Mouse (Mus musculus): ENCODE measurements around the gene Wdfy2. TPM values are rescaled to one million over a fixed set of nuclear protein-coding genes. Genes with fewer than 3 reads are reported as not detected.

Wdfy2 gene
- 8.0 and 9.2 TPM in 2 replicates for polyA plus RNA-seq (2015; fragmentation: Nextera tagmentation; extraction: Ambion mirVana)

DNA sequence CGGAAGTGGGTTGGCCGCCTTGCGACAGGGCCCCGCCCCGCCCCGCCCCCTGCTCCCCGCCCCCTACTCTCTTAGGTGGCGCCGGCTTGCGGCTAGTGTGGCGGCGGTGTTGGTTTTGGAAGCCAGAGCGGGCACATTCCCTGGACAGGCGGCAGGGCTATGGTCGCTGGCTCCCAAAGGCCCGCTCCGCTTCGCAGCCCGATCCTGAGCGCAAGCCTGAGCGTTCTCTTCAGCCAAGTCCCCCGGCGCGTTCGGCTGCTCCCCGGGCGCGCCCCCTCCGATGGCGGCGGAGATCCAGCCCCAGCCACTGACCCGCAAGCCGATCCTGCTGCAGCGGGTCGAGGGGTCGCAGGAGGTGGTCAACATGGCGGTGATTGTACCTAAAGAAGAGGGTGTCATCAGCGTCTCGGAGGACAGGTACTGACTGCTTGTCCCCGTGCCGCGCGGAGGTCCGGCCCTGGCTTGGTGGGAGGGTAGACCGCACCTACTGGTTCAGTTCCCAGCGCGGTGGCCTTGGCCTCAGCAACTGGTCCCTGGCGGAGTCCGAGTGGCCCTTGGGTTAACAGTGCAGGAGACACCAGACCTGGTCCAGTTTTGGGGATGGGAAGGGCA lies at the start of gene Wdfy2:
Gene Wdfy2 (plus strand): TSS at position 38 of the 612 bp plus-strand sequence.
- no peaks in the 10 kb centered on the region for H3K27me3 ChIP-seq (ENCODE audit: insufficient read depth, low read length)
- H3K36me3 ChIP-seq (ENCODE audit: insufficient read depth, low read length) = no peaks in the 10 kb centered on the region
- peaks cover 22% of the 10 kb centered on the region for H3K4me1 ChIP-seq (ENCODE audit: insufficient read depth, low read length)
- ATAC-seq (ENCODE audit: low FRiP score, low TSS enrichment) = peak; percentile 52
- H3K27ac ChIP-seq (ENCODE audit: low read length) = peak within 1 kb of the TSS; percentile 77
- H3K9ac ChIP-seq (replicated peaks; ENCODE audit: low read length) = peak within 1 kb of the TSS; percentile 83
- under 1% methylated on average over 43 of the region's 49 CpGs for WGBS
- no peaks in the 10 kb centered on the region for H3K9me3 ChIP-seq (ENCODE audit: low read length)
- peak within 1 kb of the TSS; percentile 89 for H3K4me3 ChIP-seq (ENCODE audit: low read length)
- H3K4me2 ChIP-seq (replicated peaks; ENCODE audit: low read depth, low read length) = peak within 1 kb of the TSS; percentile 75

DNA sequence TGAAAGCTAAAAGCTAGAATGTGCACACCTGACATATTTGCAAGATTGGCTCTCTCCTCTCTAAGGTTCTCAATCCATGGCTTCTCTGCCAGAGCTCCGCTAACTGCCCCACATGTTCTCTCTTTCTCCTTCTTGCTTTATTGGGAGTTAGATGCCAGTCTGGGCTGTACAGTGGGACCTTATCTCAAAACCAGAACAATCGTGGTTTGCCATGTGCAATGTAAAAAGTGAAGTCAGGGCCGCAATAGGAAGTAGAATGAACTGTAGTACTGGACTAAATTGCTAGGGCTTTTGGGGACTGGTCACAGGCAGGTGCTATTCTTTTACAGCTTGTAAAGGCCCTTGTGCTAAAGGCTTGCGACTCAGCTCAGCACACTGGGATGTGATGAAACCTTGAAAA lies 48.2 kb upstream of the Wdfy2 start:
- no peaks in the 10 kb centered on the region for H3K36me3 ChIP-seq (ENCODE audit: insufficient read depth, low read length)
- WGBS = 49% methylated on average over 4 of the region's 4 CpGs
- H3K4me2 ChIP-seq (replicated peaks; ENCODE audit: low read depth, low read length) = no peak overlapping the region
- H3K27me3 ChIP-seq (ENCODE audit: insufficient read depth, low read length) = no peaks in the 10 kb centered on the region
- no peak overlapping the region for H3K4me3 ChIP-seq (ENCODE audit: low read length)
- H3K9me3 ChIP-seq (ENCODE audit: low read length) = no peaks in the 10 kb centered on the region
- H3K9ac ChIP-seq (replicated peaks; ENCODE audit: low read length) = no peak overlapping the region
- no peak overlapping the region for H3K27ac ChIP-seq (ENCODE audit: low read length)
- H3K4me1 ChIP-seq (ENCODE audit: insufficient read depth, low read length) = no peaks in the 10 kb centered on the region
- ATAC-seq (ENCODE audit: low FRiP score, low TSS enrichment) = no peak

DNA sequence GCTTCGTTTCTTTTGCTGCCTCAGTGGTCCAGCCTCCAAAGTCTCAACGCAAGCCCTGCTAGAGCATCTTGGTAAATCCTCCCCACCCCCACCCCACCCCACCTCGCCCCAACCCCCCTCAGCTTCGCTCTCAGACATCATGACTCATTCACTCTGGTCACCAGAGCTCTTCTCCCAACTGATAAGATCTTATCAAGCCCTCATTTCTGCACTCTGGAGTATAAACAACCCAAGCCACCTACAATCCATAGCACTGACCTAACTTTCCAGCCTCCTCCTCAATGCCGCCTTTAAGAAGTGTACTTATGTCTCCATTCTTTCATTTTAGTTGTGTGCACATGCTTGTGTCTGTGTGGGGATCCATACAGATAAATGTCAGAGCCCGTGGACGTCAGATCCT lies 41.8 kb upstream of the Wdfy2 start:
- 86% methylated on average over 7 of the region's 7 CpGs for WGBS
- no peak overlapping the region for H3K4me3 ChIP-seq (ENCODE audit: low read length)

DNA sequence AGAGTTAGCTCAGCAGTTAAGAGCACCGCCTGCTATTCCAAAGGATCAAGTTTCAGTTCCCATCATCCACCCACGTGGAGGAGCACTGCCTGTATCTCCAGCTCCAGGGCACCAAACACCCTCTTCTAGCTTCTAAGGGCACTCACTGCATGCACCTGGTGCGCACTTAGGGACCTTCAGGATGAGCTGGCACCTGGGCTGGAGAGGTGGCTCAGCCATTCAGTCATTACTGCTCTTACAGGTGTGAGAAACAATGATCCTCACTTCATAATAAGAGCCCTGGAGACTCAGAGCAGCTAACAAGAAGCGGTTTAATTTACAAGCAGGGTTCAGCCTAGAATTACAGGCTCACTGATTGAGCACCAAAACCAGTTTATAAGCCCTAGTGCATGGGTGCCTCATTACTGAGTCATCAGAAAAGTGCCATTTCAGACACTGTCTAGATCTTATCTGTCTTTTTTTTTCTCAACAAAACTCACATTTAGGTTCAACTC lies 38.8 kb upstream of the Wdfy2 start:
- Histone ChIP-seq H3K36me3 (ENCODE audit: insufficient read depth, low read length) (no peaks in the 10 kb centered on the region), H3K9ac (replicated peaks; ENCODE audit: low read length) (no peak overlapping the region), H3K27ac (ENCODE audit: low read length) (no peak overlapping the region), H3K9me3 (ENCODE audit: low read length) (no peaks in the 10 kb centered on the region), H3K4me2 (replicated peaks; ENCODE audit: low read depth, low read length) (peak overlapping the region; percentile 61), H3K27me3 (ENCODE audit: insufficient read depth, low read length) (no peaks in the 10 kb centered on the region), H3K4me1 (ENCODE audit: insufficient read depth, low read length) (0 out of 2 replicates have a peak, but pooled peaks cover 4% of the 10 kb centered on the region), H3K4me3 (ENCODE audit: low read length) (peak overlapping the region; percentile 36)
- peak; percentile 77 for ATAC-seq (ENCODE audit: low FRiP score, low TSS enrichment)
- under 1% methylated on average over 4 of the region's 4 CpGs for WGBS

More for the DNA sequence above, 41.8 kb upstream of the Wdfy2 start:
- H3K4me2 ChIP-seq (replicated peaks; ENCODE audit: low read depth, low read length) = no peak overlapping the region
- H3K9ac ChIP-seq (replicated peaks; ENCODE audit: low read length) = no peak overlapping the region
- ATAC-seq (ENCODE audit: low FRiP score, low TSS enrichment) = no peak
- H3K27ac ChIP-seq (ENCODE audit: low read length) = no peak overlapping the region
- H3K27me3 ChIP-seq (ENCODE audit: insufficient read depth, low read length) = no peaks in the 10 kb centered on the region
- H3K4me1 ChIP-seq (ENCODE audit: insufficient read depth, low read length) = 0 out of 2 replicates have a peak, but pooled peaks cover 4% of the 10 kb centered on the region
- no peaks in the 10 kb centered on the region for H3K9me3 ChIP-seq (ENCODE audit: low read length)
- no peaks in the 10 kb centered on the region for H3K36me3 ChIP-seq (ENCODE audit: insufficient read depth, low read length)

DNA sequence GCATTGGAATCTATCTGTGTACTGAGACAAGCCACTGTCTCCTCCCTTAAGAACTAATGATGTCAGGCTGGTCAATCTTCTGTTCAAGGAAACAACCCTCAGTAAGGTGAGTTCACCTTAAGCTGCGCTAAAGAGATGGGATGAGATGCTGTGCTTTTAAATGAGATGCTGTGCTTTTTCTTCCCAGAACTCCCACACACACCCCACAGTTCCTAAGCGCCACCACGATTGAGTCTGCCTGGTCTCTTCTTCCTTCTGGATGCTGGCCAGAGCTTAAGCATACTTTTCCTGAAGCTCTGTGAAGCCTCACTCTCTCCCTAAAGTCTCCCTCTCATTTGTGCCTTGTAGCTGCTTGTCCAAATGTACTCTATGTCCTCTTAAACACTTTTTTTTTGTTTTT lies 36.7 kb upstream of the Wdfy2 start:
- Histone ChIP-seq H3K9ac (replicated peaks; ENCODE audit: low read length) (no peak overlapping the region), H3K27me3 (ENCODE audit: insufficient read depth, low read length) (no peaks in the 10 kb centered on the region), H3K4me3 (ENCODE audit: low read length) (no peak overlapping the region), H3K27ac (ENCODE audit: low read length) (no peak overlapping the region), H3K36me3 (ENCODE audit: insufficient read depth, low read length) (no peaks in the 10 kb centered on the region), H3K4me1 (ENCODE audit: insufficient read depth, low read length) (0 out of 2 replicates have a peak, but pooled peaks cover 4% of the 10 kb centered on the region), H3K4me2 (replicated peaks; ENCODE audit: low read depth, low read length) (no peak overlapping the region), H3K9me3 (ENCODE audit: low read length) (no peaks in the 10 kb centered on the region)
- WGBS = 71% methylated on average over 3 of the region's 3 CpGs
- no peak for ATAC-seq (ENCODE audit: low FRiP score, low TSS enrichment)

DNA sequence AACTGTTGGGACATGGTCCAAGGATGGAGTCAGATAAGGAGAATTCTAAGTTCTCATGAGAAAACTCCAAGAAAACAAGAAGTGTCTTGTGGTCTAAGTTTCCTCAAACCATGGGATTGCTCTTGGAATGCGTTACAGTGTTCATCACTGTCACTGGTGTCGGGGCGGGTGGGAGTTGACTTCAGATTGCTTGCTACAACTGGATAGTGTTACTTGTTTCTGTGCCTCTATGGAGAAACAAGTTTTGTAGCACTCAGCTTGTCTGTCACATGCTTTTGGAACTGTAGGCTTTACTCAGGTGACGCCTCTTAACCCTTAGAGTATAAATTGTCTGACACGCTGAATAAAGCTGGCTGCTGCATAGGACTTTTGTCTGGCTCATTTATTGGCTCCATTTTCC lies 34.3 kb upstream of the Wdfy2 start:
- H3K27me3 ChIP-seq (ENCODE audit: insufficient read depth, low read length) = no peaks in the 10 kb centered on the region
- WGBS = 32% methylated on average over 5 of the region's 5 CpGs
- no peak overlapping the region for H3K4me2 ChIP-seq (replicated peaks; ENCODE audit: low read depth, low read length)
- no peak overlapping the region for H3K9ac ChIP-seq (replicated peaks; ENCODE audit: low read length)
- H3K4me3 ChIP-seq (ENCODE audit: low read length) = no peak overlapping the region
- peak; percentile 54; the same call in 1 of the 2 replicates for ATAC-seq (ENCODE audit: low FRiP score, low TSS enrichment)
- no peak overlapping the region for H3K27ac ChIP-seq (ENCODE audit: low read length)
- H3K36me3 ChIP-seq (ENCODE audit: insufficient read depth, low read length) = no peaks in the 10 kb centered on the region
- no peaks in the 10 kb centered on the region for H3K9me3 ChIP-seq (ENCODE audit: low read length)
- H3K4me1 ChIP-seq (ENCODE audit: insufficient read depth, low read length) = no peaks in the 10 kb centered on the region

DNA sequence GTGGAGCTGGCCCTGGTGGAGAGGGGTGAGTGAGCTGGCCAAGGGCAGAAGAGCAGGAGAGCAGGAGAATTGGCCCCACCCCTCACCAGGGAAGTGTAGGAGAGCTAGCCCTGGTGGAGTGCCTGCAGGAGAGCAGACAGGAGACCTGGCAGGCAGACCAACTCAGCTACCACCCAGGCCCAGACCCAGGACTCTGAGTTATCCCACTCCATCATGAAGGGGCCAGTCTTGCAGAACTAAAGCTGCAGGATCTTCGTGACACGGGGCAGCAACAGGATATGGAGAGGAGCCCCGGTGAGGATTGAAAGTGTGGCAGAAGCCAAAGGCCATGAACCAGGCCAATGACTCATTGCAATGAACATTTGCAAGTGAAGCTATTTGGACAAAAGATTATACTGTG lies 30.6 kb upstream of the Wdfy2 start:
- no peak overlapping the region for H3K4me2 ChIP-seq (replicated peaks; ENCODE audit: low read depth, low read length)
- no peaks in the 10 kb centered on the region for H3K36me3 ChIP-seq (ENCODE audit: insufficient read depth, low read length)
- no peaks in the 10 kb centered on the region for H3K27me3 ChIP-seq (ENCODE audit: insufficient read depth, low read length)
- no peak overlapping the region for H3K9ac ChIP-seq (replicated peaks; ENCODE audit: low read length)
- no peak overlapping the region for H3K27ac ChIP-seq (ENCODE audit: low read length)
- H3K4me3 ChIP-seq (ENCODE audit: low read length) = no peak overlapping the region
- ATAC-seq (ENCODE audit: low FRiP score, low TSS enrichment) = no peak; the same call in 1 of the 2 replicates
- H3K4me1 ChIP-seq (ENCODE audit: insufficient read depth, low read length) = no peaks in the 10 kb centered on the region
- H3K9me3 ChIP-seq (ENCODE audit: low read length) = no peaks in the 10 kb centered on the region
- WGBS = 13% methylated on average over 3 of the region's 3 CpGs

DNA sequence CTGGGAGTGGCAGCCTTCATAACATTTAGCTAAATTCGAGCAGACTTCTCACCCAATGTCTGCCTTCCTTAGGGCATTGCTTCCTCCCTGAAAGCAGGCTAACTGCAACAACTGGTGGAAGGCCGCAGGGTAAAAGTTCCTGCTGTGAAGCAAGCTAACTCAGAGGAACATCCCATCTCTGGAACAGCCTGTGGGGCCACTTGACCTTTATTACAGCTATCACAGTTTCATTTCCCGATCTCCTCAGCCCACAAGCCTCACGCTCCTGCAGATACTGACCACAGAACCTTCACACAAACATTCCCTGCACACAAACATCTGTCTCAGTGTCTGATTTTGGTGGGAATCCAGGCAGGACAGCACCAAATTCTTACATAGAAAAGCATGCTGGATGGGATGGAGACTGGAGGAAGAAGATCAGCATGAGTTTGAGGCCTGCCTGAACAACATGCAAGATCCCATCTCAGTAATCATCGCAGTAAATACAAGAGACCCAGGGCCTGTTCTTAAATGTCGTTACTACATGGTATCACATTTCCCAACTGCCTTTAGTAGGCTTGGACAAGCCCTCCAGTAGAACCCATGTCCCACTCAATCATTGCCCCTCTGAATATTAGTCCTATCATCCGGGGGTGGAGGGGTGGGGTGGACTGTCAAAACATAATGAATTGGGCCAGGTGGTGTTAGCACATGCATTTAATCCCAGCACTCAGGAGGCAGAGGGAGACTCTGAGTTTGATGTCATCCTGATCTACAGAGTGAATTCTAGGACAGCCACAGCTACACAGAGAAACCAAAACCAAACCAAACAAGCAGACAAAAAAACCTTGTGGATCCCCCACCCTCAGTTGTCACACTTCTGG lies 28.6 kb upstream of the Wdfy2 start:
- H3K27ac ChIP-seq (ENCODE audit: low read length) = no peak overlapping the region
- no peaks in the 10 kb centered on the region for H3K27me3 ChIP-seq (ENCODE audit: insufficient read depth, low read length)
- no peak overlapping the region for H3K4me3 ChIP-seq (ENCODE audit: low read length)
- no peak overlapping the region for H3K9ac ChIP-seq (replicated peaks; ENCODE audit: low read length)
- no peak for ATAC-seq (ENCODE audit: low FRiP score, low TSS enrichment)
- no peak overlapping the region for H3K4me2 ChIP-seq (replicated peaks; ENCODE audit: low read depth, low read length)
- no peaks in the 10 kb centered on the region for H3K36me3 ChIP-seq (ENCODE audit: insufficient read depth, low read length)
- no peaks in the 10 kb centered on the region for H3K9me3 ChIP-seq (ENCODE audit: low read length)
- 47% methylated on average over 7 of the region's 7 CpGs for WGBS
- no peaks in the 10 kb centered on the region for H3K4me1 ChIP-seq (ENCODE audit: insufficient read depth, low read length)

DNA sequence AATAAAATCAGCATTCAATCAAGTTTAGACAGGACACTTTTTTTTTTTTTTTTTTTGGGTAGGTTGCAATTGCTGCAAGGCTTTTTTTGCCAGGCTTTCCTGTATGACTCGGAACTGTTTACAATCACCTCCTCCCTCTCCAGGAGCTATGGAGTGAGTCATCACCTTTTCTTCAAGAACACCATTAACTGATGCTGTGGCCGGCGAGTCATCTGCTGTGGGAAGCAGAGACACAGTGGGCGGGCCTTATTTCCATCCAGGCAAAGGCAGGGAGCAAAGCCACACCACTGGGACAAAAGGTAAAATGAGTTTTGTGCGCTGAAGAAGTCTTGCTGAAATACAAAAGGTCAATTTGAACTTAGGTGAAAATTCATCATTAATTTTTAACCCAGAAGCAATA lies 24.7 kb upstream of the Wdfy2 start:
- ATAC-seq (ENCODE audit: low FRiP score, low TSS enrichment) = no peak
- H3K4me3 ChIP-seq (ENCODE audit: low read length) = no peak overlapping the region
- no peak overlapping the region for H3K9ac ChIP-seq (replicated peaks; ENCODE audit: low read length)
- H3K4me2 ChIP-seq (replicated peaks; ENCODE audit: low read depth, low read length) = no peak overlapping the region
- H3K4me1 ChIP-seq (ENCODE audit: insufficient read depth, low read length) = no peaks in the 10 kb centered on the region
- 38% methylated on average over 5 of the region's 5 CpGs for WGBS
- no peaks in the 10 kb centered on the region for H3K27me3 ChIP-seq (ENCODE audit: insufficient read depth, low read length)
- no peaks in the 10 kb centered on the region for H3K9me3 ChIP-seq (ENCODE audit: low read length)
- no peaks in the 10 kb centered on the region for H3K36me3 ChIP-seq (ENCODE audit: insufficient read depth, low read length)
- H3K27ac ChIP-seq (ENCODE audit: low read length) = no peak overlapping the region

DNA sequence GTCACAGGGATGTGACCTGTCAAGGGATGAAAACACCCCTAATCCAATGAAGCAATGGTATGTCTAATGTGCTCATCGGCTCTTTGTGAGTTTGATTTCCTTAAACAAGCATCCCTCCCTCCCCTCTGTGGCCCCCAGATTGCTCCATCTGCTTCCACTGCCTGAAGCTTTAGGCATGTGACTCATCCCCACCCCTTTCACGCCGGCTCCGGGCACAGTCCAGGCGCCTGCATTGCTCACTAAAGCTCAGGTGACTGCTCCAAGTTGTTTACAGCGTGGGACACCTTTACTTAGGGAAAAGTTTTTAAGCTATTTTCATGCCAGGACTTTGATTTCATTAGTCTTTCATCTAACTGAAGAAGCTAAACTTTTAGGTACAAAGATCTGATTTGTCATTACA lies 22.9 kb upstream of the Wdfy2 start:
- H3K27ac ChIP-seq (ENCODE audit: low read length) = no peak overlapping the region
- no peaks in the 10 kb centered on the region for H3K27me3 ChIP-seq (ENCODE audit: insufficient read depth, low read length)
- H3K9me3 ChIP-seq (ENCODE audit: low read length) = no peaks in the 10 kb centered on the region
- H3K4me1 ChIP-seq (ENCODE audit: insufficient read depth, low read length) = no peaks in the 10 kb centered on the region
- no peak overlapping the region for H3K4me2 ChIP-seq (replicated peaks; ENCODE audit: low read depth, low read length)
- no peak overlapping the region for H3K4me3 ChIP-seq (ENCODE audit: low read length)
- no peaks in the 10 kb centered on the region for H3K36me3 ChIP-seq (ENCODE audit: insufficient read depth, low read length)
- ATAC-seq (ENCODE audit: low FRiP score, low TSS enrichment) = no peak
- 58% methylated on average over 6 of the region's 6 CpGs for WGBS
- no peak overlapping the region for H3K9ac ChIP-seq (replicated peaks; ENCODE audit: low read length)
